Mouse (Mus musculus): ENCODE measurements around the gene Eipr1. TPM values are rescaled to one million over a fixed set of nuclear protein-coding genes. Genes with fewer than 3 reads are reported as not detected.

The Eipr1 gene
- total RNA-seq, 4 experiments from 2014 or later, result 6.5 to 8.3 (median 7.5) TPM

- no peak for DNase-seq (ENCODE audit: low spot score in 2 of 2)
Measured at GRCm38 (mm10) chr12:28775120-28775519, 23.5 kb downstream of the Eipr1 start.

GRCm38 (mm10) chr12:28775627-28776026 lies 24.0 kb downstream of the Eipr1 start:
- no peak for DNase-seq (ENCODE audit: low spot score in 2 of 2)

GRCm38 (mm10) chr12:28780180-28780579 lies 28.6 kb downstream of the Eipr1 start:
- DNase-seq (ENCODE audit: low spot score in 2 of 2), result no peak

- DNase-seq (ENCODE audit: low spot score in 2 of 2), result no peak
Measured at GRCm38 (mm10) chr12:28782637-28783036, 31.0 kb downstream of the Eipr1 start.

- no peak for DNase-seq (ENCODE audit: low spot score in 2 of 2)
Measured at GRCm38 (mm10) chr12:28784355-28784754, 32.8 kb downstream of the Eipr1 start.

GRCm38 (mm10) chr12:28784864-28785263 lies 33.3 kb downstream of the Eipr1 start:
- no peak for DNase-seq (ENCODE audit: low spot score in 2 of 2)

GRCm38 (mm10) chr12:28785299-28785698 lies 33.7 kb downstream of the Eipr1 start:
- no peak for DNase-seq (ENCODE audit: low spot score in 2 of 2)

- DNase-seq (ENCODE audit: low spot score in 2 of 2), result no peak
Measured at GRCm38 (mm10) chr12:28786310-28786709, 34.7 kb downstream of the Eipr1 start.

GRCm38 (mm10) chr12:28792613-28793012 lies 41.0 kb downstream of the Eipr1 start:
- DNase-seq (ENCODE audit: low spot score in 2 of 2), result no peak

GRCm38 (mm10) chr12:28793715-28794114 lies 42.1 kb downstream of the Eipr1 start:
- no peak for DNase-seq (ENCODE audit: low spot score in 2 of 2)

- no peak for DNase-seq (ENCODE audit: low spot score in 2 of 2)
Measured at GRCm38 (mm10) chr12:28795041-28795440, 43.4 kb downstream of the Eipr1 start.

- DNase-seq (ENCODE audit: low spot score in 2 of 2), result no peak
Measured at GRCm38 (mm10) chr12:28796881-28797420, 45.3 kb downstream of the Eipr1 start.

GRCm38 (mm10) chr12:28799798-28800411 lies 48.3 kb downstream of the Eipr1 start:
- no peak for DNase-seq (ENCODE audit: low spot score in 2 of 2)

GRCm38 (mm10) chr12:28800423-28800822 lies 48.8 kb downstream of the Eipr1 start:
- no peak for DNase-seq (ENCODE audit: low spot score in 2 of 2)

GRCm38 (mm10) chr12:28800891-28801290 lies 49.3 kb downstream of the Eipr1 start:
- no peak for DNase-seq (ENCODE audit: low spot score in 2 of 2)

- no peak for DNase-seq (ENCODE audit: low spot score in 2 of 2)
Measured at GRCm38 (mm10) chr12:28801731-28802130, 50.1 kb downstream of the Eipr1 start.

- DNase-seq (ENCODE audit: low spot score in 2 of 2), result no peak
Measured at GRCm38 (mm10) chr12:28803043-28803442, 51.4 kb downstream of the Eipr1 start.

- DNase-seq (ENCODE audit: low spot score in 2 of 2), result peak in 1 of 2 experiments; percentile 7
Measured at GRCm38 (mm10) chr12:28804558-28805481, 53.2 kb downstream of the Eipr1 start.

- DNase-seq (ENCODE audit: low spot score in 2 of 2), result no peak
Measured at GRCm38 (mm10) chr12:28808786-28809375, 57.3 kb downstream of the Eipr1 start.

- no peak for DNase-seq (ENCODE audit: low spot score in 2 of 2)
Measured at GRCm38 (mm10) chr12:28809756-28810337, 58.2 kb downstream of the Eipr1 start.

GRCm38 (mm10) chr12:28816681-28817426 lies 65.3 kb downstream of the Eipr1 start:
- DNase-seq (ENCODE audit: low spot score in 2 of 2), result no peak
